Mouse (Mus musculus): ENCODE measurements at regions not wholly inside any gene's neighbourhood (a gene's known extent, or its start where the extent isn't known, plus 50 kb on each side); places are given as distances from the start of the nearest gene placed in this dataset.

DNA sequence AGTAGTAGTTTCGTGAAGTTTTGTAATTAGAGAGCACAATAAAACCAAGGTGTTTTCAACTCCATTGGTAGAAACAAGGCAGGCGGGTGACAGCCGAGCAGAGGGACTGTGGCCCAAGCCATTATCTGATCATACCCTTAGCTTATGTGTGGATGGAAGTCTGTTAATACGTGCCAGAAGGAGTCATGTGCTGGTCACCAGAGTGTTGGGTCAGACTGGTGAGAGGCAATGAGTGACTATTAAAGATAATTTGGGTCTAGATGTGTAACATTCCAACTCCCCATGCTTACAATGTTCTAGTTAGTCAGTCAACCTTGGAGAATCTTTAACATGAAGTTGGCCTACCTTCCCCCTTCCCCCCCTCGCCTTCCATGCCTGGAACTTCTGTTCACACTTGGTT, 151.1 kb upstream of the Tsc22d1 start:
- TF ChIP-seq EP300 (optimal IDR thresholded peaks at IDR 0.05), result no peak
- no peak for TF ChIP-seq CTCF (IDR thresholded peaks at IDR 0.05; ENCODE audit: low read depth)

All from stomach, postnatal 0 days (tissue).